ENCODE assay signal across 32 mouse cellular contexts in the genomic region with DNA sequence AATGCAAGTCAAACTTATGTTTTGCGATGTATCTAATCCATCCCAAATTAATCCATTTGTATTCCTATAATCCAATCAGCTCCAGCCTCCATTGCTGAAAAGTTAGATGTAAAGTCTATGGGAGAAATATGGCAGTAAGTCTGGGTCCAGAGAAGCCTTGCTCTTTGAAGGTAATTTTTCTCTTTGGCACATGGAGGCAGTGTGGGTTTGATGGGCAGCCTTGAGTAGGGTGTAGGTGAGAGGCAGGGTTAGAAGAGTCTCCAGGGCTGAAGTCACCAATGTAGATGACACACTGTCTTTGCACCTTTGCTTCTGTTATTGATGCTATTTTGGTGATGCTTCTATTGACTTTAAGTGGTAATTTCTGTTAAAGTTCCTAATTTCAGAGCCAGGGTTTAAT.
A peak's percentile ranks its signal among the peaks of the same experiment; 100 is the strongest.
DNase-seq lines count a peak whose midpoint lies in the region; ATAC-seq and TF ChIP-seq lines count a peak whose summit lies in the region.
"Had no signal": no experiment of that assay in that cellular context is flagged by ENCODE, and none has a peak within 500 bp of the region (broad histone marks: within the 10 kb centered on the region; RNA-seq: fewer than 3 reads in every experiment).

No protein-coding gene starts in this region.

- H3K27me3 ChIP-seq in intestine, postnatal 0 days (replicated peaks; ENCODE audit: control insufficient read depth, insufficient read depth, low read length), result no peaks in the 10 kb centered on the region
- H3K27me3 ChIP-seq in intestine, embryonic 15.5 days (replicated peaks), result no peaks in the 10 kb centered on the region
- H3K27me3 ChIP-seq in midbrain, postnatal 0 days (ENCODE audit: insufficient read depth, low read length), result no peaks in the 10 kb centered on the region
- H3K27me3 ChIP-seq in midbrain, embryonic 10.5 days (ENCODE audit: low read depth, poor library complexity, severe bottlenecking), result no peaks in the 10 kb centered on the region
- H3K27me3 ChIP-seq: embryonic facial prominence, embryonic 12.5 days; heart, embryonic 15.5 days; limb, embryonic 12.5 days; neural tube, embryonic 15.5 days had no signal

- H3K4me2 ChIP-seq in intestine, postnatal 0 days (replicated peaks; ENCODE audit: low read depth), result no peak overlapping the region
- no peak overlapping the region for H3K4me2 ChIP-seq in intestine, embryonic 15.5 days (replicated peaks)
- H3K4me2 ChIP-seq in midbrain, postnatal 0 days (ENCODE audit: low read depth, low read length, poor library complexity, severe bottlenecking), result no peak overlapping the region
- H3K4me2 ChIP-seq: embryonic facial prominence, embryonic 12.5 days; heart, embryonic 15.5 days; hindbrain, embryonic 14.5 days; limb, embryonic 12.5 days; neural tube, embryonic 15.5 days had no signal

- no peak overlapping the region for H3K27ac ChIP-seq in gastrocnemius, adult 2 months
- no peak overlapping the region for H3K27ac ChIP-seq in intestine, postnatal 0 days (ENCODE audit: low read depth, low read length)
- H3K27ac ChIP-seq in intestine, embryonic 15.5 days, result no peak overlapping the region
- no peak overlapping the region for H3K27ac ChIP-seq in midbrain, postnatal 0 days (ENCODE audit: low read depth, low read length)
- no peak overlapping the region for H3K27ac ChIP-seq in midbrain, embryonic 10.5 days (replicated peaks)
- H3K27ac ChIP-seq: embryonic facial prominence, embryonic 12.5 days; heart, embryonic 10.5 days; heart, embryonic 15.5 days; hindbrain, embryonic 14.5 days; layer of hippocampus, adult 2 months; left cerebral cortex, adult 2 months; limb, embryonic 12.5 days; macrophage; neural tube, embryonic 15.5 days had no signal

- ATAC-seq in intestine, postnatal 0 days, result no peak
- ATAC-seq in intestine, embryonic 15.5 days, result no peak
- ATAC-seq in midbrain, postnatal 0 days (ENCODE audit: low FRiP score), result no peak
- ATAC-seq: forebrain, embryonic 14.5 days; inflammation-experienced regulatory T-cells, adult 6 months; lung, postnatal 0 days; Patski had no signal

- no peaks in the 10 kb centered on the region for H3K36me3 ChIP-seq in intestine, postnatal 0 days (ENCODE audit: control insufficient read depth, insufficient read depth)
- no peaks in the 10 kb centered on the region for H3K36me3 ChIP-seq in intestine, embryonic 15.5 days
- H3K36me3 ChIP-seq in midbrain, postnatal 0 days (ENCODE audit: insufficient read depth, low read length), result no peaks in the 10 kb centered on the region
- no peaks in the 10 kb centered on the region for H3K36me3 ChIP-seq in midbrain, embryonic 10.5 days
- H3K36me3 ChIP-seq: embryonic facial prominence, embryonic 12.5 days; heart, embryonic 10.5 days; heart, embryonic 15.5 days; limb, embryonic 12.5 days; neural tube, embryonic 15.5 days had no signal

- H3K4me1 ChIP-seq in intestine, postnatal 0 days (replicated peaks; ENCODE audit: control insufficient read depth, insufficient read depth, low read length), result no peaks in the 10 kb centered on the region
- no peaks in the 10 kb centered on the region for H3K4me1 ChIP-seq in intestine, embryonic 15.5 days (replicated peaks)
- H3K4me1 ChIP-seq in midbrain, postnatal 0 days (ENCODE audit: insufficient read depth, low read length), result no peaks in the 10 kb centered on the region
- H3K4me1 ChIP-seq in midbrain, embryonic 10.5 days, result peaks cover 3% of the 10 kb centered on the region
- H3K4me1 ChIP-seq: embryonic facial prominence, embryonic 12.5 days; heart, embryonic 10.5 days; heart, embryonic 15.5 days had no signal

- H3K9ac ChIP-seq in intestine, postnatal 0 days (ENCODE audit: low read depth, low read length), result no peak overlapping the region
- H3K9ac ChIP-seq in intestine, embryonic 15.5 days, result no peak overlapping the region
- H3K9ac ChIP-seq in midbrain, postnatal 0 days (replicated peaks; ENCODE audit: low read length, poor library complexity, severe bottlenecking), result no peak overlapping the region
- H3K9ac ChIP-seq: embryonic facial prominence, embryonic 12.5 days; heart, embryonic 15.5 days; hindbrain, embryonic 14.5 days; limb, embryonic 12.5 days; neural tube, embryonic 15.5 days had no signal

- peak; percentile 29; the same call in 1 of the 2 replicates for TF ChIP-seq CTCF in gastrocnemius, adult 2 months (IDR thresholded peaks at IDR 0.05)
- TF ChIP-seq CTCF in intestine, postnatal 0 days (IDR thresholded peaks at IDR 0.05; ENCODE audit: low read depth), result peak; percentile 61
- peak; percentile 15; the same call in 1 of the 2 replicates for TF ChIP-seq CTCF in midbrain, postnatal 0 days (IDR thresholded peaks at IDR 0.05)

- H3K4me3 ChIP-seq in gastrocnemius, adult 2 months, result no peak overlapping the region
- no peak overlapping the region for H3K4me3 ChIP-seq in intestine, postnatal 0 days (ENCODE audit: low read depth, low read length)
- H3K4me3 ChIP-seq in intestine, embryonic 15.5 days (replicated peaks), result no peak overlapping the region
- H3K4me3 ChIP-seq in midbrain, postnatal 0 days (ENCODE audit: low read depth, low read length), result no peak overlapping the region
- H3K4me3 ChIP-seq in midbrain, embryonic 10.5 days, result no peak overlapping the region
- H3K4me3 ChIP-seq: embryonic facial prominence, embryonic 12.5 days; heart, embryonic 10.5 days; heart, embryonic 15.5 days; layer of hippocampus, adult 2 months; left cerebral cortex, adult 2 months; limb, embryonic 12.5 days; neural tube, embryonic 15.5 days had no signal

- 100% methylated on average over 1 of the region's 1 CpGs for WGBS in intestine, postnatal 0 days
- WGBS in intestine, embryonic 15.5 days, result 96% methylated on average over 1 of the region's 1 CpGs
- 74% methylated on average over 1 of the region's 1 CpGs for WGBS in midbrain, postnatal 0 days
- WGBS in midbrain, embryonic 10.5 days, result 96% methylated on average over 1 of the region's 1 CpGs

- intact Hi-C loops in gastrocnemius, adult 2 months (cut with DNase I), result no loop called here

- H3K9me3 ChIP-seq in intestine, postnatal 0 days (ENCODE audit: control insufficient read depth), result 0 out of 2 replicates have a peak, but pooled peaks cover 3% of the 10 kb centered on the region
- H3K9me3 ChIP-seq in intestine, embryonic 15.5 days, result no peaks in the 10 kb centered on the region
- H3K9me3 ChIP-seq in midbrain, postnatal 0 days (ENCODE audit: low read length), result no peaks in the 10 kb centered on the region
- no peaks in the 10 kb centered on the region for H3K9me3 ChIP-seq in midbrain, embryonic 10.5 days (replicated peaks)
- H3K9me3 ChIP-seq: embryonic facial prominence, embryonic 12.5 days; heart, embryonic 10.5 days; heart, embryonic 15.5 days; limb, embryonic 12.5 days; neural tube, embryonic 15.5 days had no signal

- no peak for DNase-seq in gastrocnemius, adult 2 months
- no peak for DNase-seq in gastrocnemius, adult 18-20 months (ENCODE audit: low spot score)
- DNase-seq in midbrain, postnatal 0 days (ENCODE audit: low spot score), result no peak
- no peak for DNase-seq in midbrain, embryonic 10.5 days (ENCODE audit: low spot score)
- no peak for DNase-seq in embryo, embryonic 10.5 days (ENCODE audit: low spot score)
- DNase-seq: adrenal gland, postnatal 14 days; cerebellum, adult 8-10 months; embryo, embryonic 11 days; gastrocnemius, postnatal 36 days; heart, postnatal 36 days; kidney, adult 8-10 months; kidney, postnatal 14 days; midbrain, embryonic 14.5 days; right cerebral cortex, postnatal 25 days; spleen, adult 18-20 months; thymus, adult 18-20 months; thymus, postnatal 25 days had no signal
